Mouse (Mus musculus): Measurements from ENCODE around the gene Klhdc7b.
"Not testable (repeated sequence)": the region's sequence is repeated elsewhere in the genome, so short reads cannot be mapped to it uniquely, and the experiment has no call there.

The Klhdc7b gene

GRCm38 (mm10) chr15:89428136-89428790 is 43.5 kb downstream of the Klhdc7b start:
- DNase-seq (ENCODE audit: low spot score in 2 of 2) = no peak

GRCm38 (mm10) chr15:89428821-89429351 is 44.2 kb downstream of the Klhdc7b start:
- DNase-seq (ENCODE audit: low spot score in 2 of 2) = peak in 1 of 2 experiments; percentile 17

GRCm38 (mm10) chr15:89429352-89430221 is 44.9 kb downstream of the Klhdc7b start, which contains the start of the genes C730034F03Rik, Gm44502 and Chkb:
TSS of gene C730034F03Rik (plus strand) at chr15:89429589.
TSS of gene Gm44502 (minus strand) at chr15:89429696.
TSS of gene Chkb (minus strand) at chr15:89429908.
- peak; percentile 91 for DNase-seq (ENCODE audit: low spot score in 2 of 2)

GRCm38 (mm10) chr15:89430341-89430740 is 45.6 kb downstream of the Klhdc7b start:
- DNase-seq (ENCODE audit: low spot score in 2 of 2) = no peak

GRCm38 (mm10) chr15:89430771-89431170 is 46.1 kb downstream of the Klhdc7b start:
- not testable (repeated sequence) for DNase-seq (ENCODE audit: low spot score in 2 of 2)

- no peak for DNase-seq (ENCODE audit: low spot score in 2 of 2)
These were observed 46.6 kb downstream of the Klhdc7b start for GRCm38 (mm10) chr15:89431271-89431670.

GRCm38 (mm10) chr15:89431806-89432205 is 47.1 kb downstream of the Klhdc7b start:
- no peak for DNase-seq (ENCODE audit: low spot score in 2 of 2)

- no peak for DNase-seq (ENCODE audit: low spot score in 2 of 2)
These were observed 48.2 kb downstream of the Klhdc7b start for GRCm38 (mm10) chr15:89432946-89433345.

GRCm38 (mm10) chr15:89434136-89434535 is 49.4 kb downstream of the Klhdc7b start:
- DNase-seq (ENCODE audit: low spot score in 2 of 2) = no peak

- no peak for DNase-seq (ENCODE audit: low spot score in 2 of 2)
These were observed 51.2 kb downstream of the Klhdc7b start for GRCm38 (mm10) chr15:89435878-89436277.
